ENCODE assay signal across 8 mouse cellular contexts in genomic region chr6:116671031-116671430, GRCm38 (mm10). TPM values are rescaled to one million over a fixed set of nuclear protein-coding genes. Genes with fewer than 3 reads are reported as not detected.
A peak's percentile ranks its signal among the peaks of the same experiment; 100 is the strongest.
DNase-seq lines count a peak whose midpoint lies in the region; ATAC-seq and TF ChIP-seq lines count a peak whose summit lies in the region.

No protein-coding gene starts in this region.

- H3K4me2 ChIP-seq in liver, postnatal 0 days (ENCODE audit: low read depth, low read length): peak overlapping the region; percentile 75; the same call in 1 of the 2 replicates
- H3K4me2 ChIP-seq in embryonic facial prominence, embryonic 13.5 days: peak overlapping the region; percentile 14
- peak overlapping the region; percentile 25; the same call in 1 of the 2 replicates for H3K4me2 ChIP-seq in intestine, embryonic 16.5 days (ENCODE audit: low read depth, low read length)

- ATAC-seq in liver, postnatal 0 days: no peak
- ATAC-seq in embryonic facial prominence, embryonic 13.5 days (ENCODE audit: insufficient number of reproducible peaks, insufficient read depth, low FRiP score, low TSS enrichment, low read depth): no peak
- peak; percentile 15 for ATAC-seq in intestine, embryonic 16.5 days

- no peak overlapping the region for H3K4me3 ChIP-seq in liver, postnatal 0 days (ENCODE audit: low read depth, low read length)
- no peak overlapping the region for H3K4me3 ChIP-seq in embryonic facial prominence, embryonic 13.5 days
- no peak overlapping the region for H3K4me3 ChIP-seq in intestine, embryonic 16.5 days (ENCODE audit: low read length)

- WGBS in liver, postnatal 0 days (ENCODE audit: insufficient replicate concordance): 53% methylated on average over 5 of the region's 5 CpGs
- 21% methylated on average over 5 of the region's 5 CpGs for WGBS in embryonic facial prominence, embryonic 13.5 days
- WGBS in intestine, embryonic 16.5 days: 13% methylated on average over 5 of the region's 5 CpGs

- no peak for DNase-seq in liver, postnatal 0 days
- DNase-seq in liver: no peak
- peak; percentile 90 for DNase-seq in retina, postnatal 1 day
- no peak for DNase-seq in thymus, postnatal 10 days (ENCODE audit: low spot score in 2 of 2)
- no peak for DNase-seq in frontal cortex, postnatal 25 days (ENCODE audit: low spot score in 2 of 2)
- no peak for DNase-seq in left cerebral cortex, postnatal 10 days (ENCODE audit: extremely low spot score in 1 of 2, low spot score in 2 of 2)

- no peaks in the 10 kb centered on the region for H3K9me3 ChIP-seq in liver, postnatal 0 days (ENCODE audit: low read length)
- no peaks in the 10 kb centered on the region for H3K9me3 ChIP-seq in embryonic facial prominence, embryonic 13.5 days
- H3K9me3 ChIP-seq in intestine, embryonic 16.5 days (ENCODE audit: control insufficient read depth, low read length): no peaks in the 10 kb centered on the region

- H3K4me1 ChIP-seq in liver, postnatal 0 days (ENCODE audit: insufficient read depth): peaks cover 13% of the 10 kb centered on the region
- peaks cover 29% of the 10 kb centered on the region for H3K4me1 ChIP-seq in embryonic facial prominence, embryonic 13.5 days
- peaks cover 30% of the 10 kb centered on the region for H3K4me1 ChIP-seq in intestine, embryonic 16.5 days (ENCODE audit: control insufficient read depth, insufficient read depth, low read length)

- TF ChIP-seq EP300 in liver, postnatal 0 days (IDR thresholded peaks at IDR 0.05; ENCODE audit: low read depth): no peak

- no peaks in the 10 kb centered on the region for H3K36me3 ChIP-seq in liver, postnatal 0 days (replicated peaks; ENCODE audit: insufficient read depth, low read length)
- no peaks in the 10 kb centered on the region for H3K36me3 ChIP-seq in embryonic facial prominence, embryonic 13.5 days
- H3K36me3 ChIP-seq in intestine, embryonic 16.5 days (ENCODE audit: control insufficient read depth, insufficient read depth, low read length): no peaks in the 10 kb centered on the region

- H3K27ac ChIP-seq in liver, postnatal 0 days (ENCODE audit: low read depth): no peak overlapping the region
- no peak overlapping the region for H3K27ac ChIP-seq in embryonic facial prominence, embryonic 13.5 days
- no peak overlapping the region for H3K27ac ChIP-seq in intestine, embryonic 16.5 days (ENCODE audit: low read length)

- no peaks in the 10 kb centered on the region for H3K27me3 ChIP-seq in liver, postnatal 0 days (ENCODE audit: insufficient read depth, low read length)
- H3K27me3 ChIP-seq in embryonic facial prominence, embryonic 13.5 days: peaks cover 25% of the 10 kb centered on the region
- no peaks in the 10 kb centered on the region for H3K27me3 ChIP-seq in intestine, embryonic 16.5 days (replicated peaks; ENCODE audit: control insufficient read depth, insufficient read depth, low read length)

- 0 out of 2 replicates have a peak, but pooled peaks have one; percentile 6 for TF ChIP-seq CTCF in liver, postnatal 0 days (IDR thresholded peaks at IDR 0.05; ENCODE audit: low read depth)

- intact Hi-C loops in left cerebral cortex, postnatal 10 days (cut with DNase I): no loop called here

- no peak overlapping the region for H3K9ac ChIP-seq in liver, postnatal 0 days (replicated peaks)
- H3K9ac ChIP-seq in embryonic facial prominence, embryonic 13.5 days: no peak overlapping the region
- H3K9ac ChIP-seq in intestine, embryonic 16.5 days (ENCODE audit: low read depth, low read length): peak overlapping the region; percentile 22; the same call in 1 of the 2 replicates

RNA-seq across cellular contexts. Expression of gene Rassf4, which starts 2.7 kb away (rescaled TPM):
- polyA plus RNA-seq in liver, postnatal 0 days (2015; fragmentation: Nextera tagmentation; extraction: Ambion mirVana): 7.2 and 9.6 TPM in 2 replicates
- polyA plus RNA-seq in embryonic facial prominence, embryonic 13.5 days (2015; fragmentation: Nextera tagmentation; extraction: Ambion mirVana): 14.4 and 14.5 TPM in 2 replicates
- polyA plus RNA-seq in intestine, embryonic 16.5 days (2015; fragmentation: Nextera tagmentation; extraction: Ambion mirVana): 8.6 and 9.2 TPM in 2 replicates
- total RNA-seq in left cerebral cortex, postnatal 10 days (2021): 1 to 10 TPM; 4.5 to 5.7 TPM

RNA-seq across cellular contexts. Expression of gene Depp1, which starts 20.6 kb away (rescaled TPM):
- 103 and 122 TPM in 2 replicates for polyA plus RNA-seq in liver, postnatal 0 days (2015; fragmentation: Nextera tagmentation; extraction: Ambion mirVana)
- 16.5 and 19.9 TPM in 2 replicates for polyA plus RNA-seq in embryonic facial prominence, embryonic 13.5 days (2015; fragmentation: Nextera tagmentation; extraction: Ambion mirVana)
- 26.3 and 27.2 TPM in 2 replicates for polyA plus RNA-seq in intestine, embryonic 16.5 days (2015; fragmentation: Nextera tagmentation; extraction: Ambion mirVana)
- total RNA-seq in left cerebral cortex, postnatal 10 days (2021): 1 to 10 TPM; 1.1 to 3.5 TPM

RNA-seq across cellular contexts. Expression of gene Zfp422, which starts 42.2 kb away (rescaled TPM):
- 26.2 and 26.7 TPM in 2 replicates for polyA plus RNA-seq in liver, postnatal 0 days (2015; fragmentation: Nextera tagmentation; extraction: Ambion mirVana)
- polyA plus RNA-seq in embryonic facial prominence, embryonic 13.5 days (2015; fragmentation: Nextera tagmentation; extraction: Ambion mirVana): 218 and 229 TPM in 2 replicates
- 93.5 and 102 TPM in 2 replicates for polyA plus RNA-seq in intestine, embryonic 16.5 days (2015; fragmentation: Nextera tagmentation; extraction: Ambion mirVana)
- total RNA-seq in left cerebral cortex, postnatal 10 days (2021): 10 to 100 TPM; 28.8 to 33.2 TPM

RNA-seq across cellular contexts. Expression of gene Tmem72, which starts 45.7 kb away (rescaled TPM):
- not detected in 2 replicates for polyA plus RNA-seq in liver, postnatal 0 days (2015; fragmentation: Nextera tagmentation; extraction: Ambion mirVana)
- 0.04 and 0.07 TPM in 2 replicates for polyA plus RNA-seq in embryonic facial prominence, embryonic 13.5 days (2015; fragmentation: Nextera tagmentation; extraction: Ambion mirVana)
- polyA plus RNA-seq in intestine, embryonic 16.5 days (2015; fragmentation: Nextera tagmentation; extraction: Ambion mirVana): 0.06 and 0.07 TPM in 2 replicates
- total RNA-seq in left cerebral cortex, postnatal 10 days (2021): under 1 TPM; 0.24 TPM

Comparison
In these comparisons a context has a peak if more than half of its experiments do, and no peak if none do; other contexts are left out.
1. H3K4me2 ChIP-seq: peak in every context shown above with its lines; median percentile 75 in liver, postnatal 0 days; 25 in intestine, embryonic 16.5 days; 14 in embryonic facial prominence, embryonic 13.5 days.